Mouse (Mus musculus) intestine, embryonic 14.5 days (tissue): ENCODE results near the gene Lrrn3. TPM values are rescaled to one million over a fixed set of nuclear protein-coding genes. Genes with fewer than 3 reads are reported as not detected.

Experiments
- ATAC-seq: fragments of 200-750 bp; cut with Nextera tagmentation; replicated peaks from 2 replicates; pipeline ENCODE4 v1.8.0; 2017; ENCODE audit warnings: low read depth, moderate number of reproducible peaks, moderate TSS enrichment, moderate library complexity; ENCODE audit not compliant: low FRiP score, low TSS enrichment
- DNase-seq: peaks from one replicate; pipeline ENCODE4 v3.0.0-alpha.2; 2018; ENCODE audit warnings: low spot score
- H3K27ac ChIP-seq: fragments of 300-500 bp; sonication (generic); 2 replicates; pipeline ENCODE4 v1.5.1; 2014; ENCODE audit warnings: low read depth, mild to moderate bottlenecking, control low read depth
- H3K27me3 ChIP-seq: fragments of 300-500 bp; sonication (generic); replicated peaks from 2 replicates; pipeline ENCODE4 v1.6.1; 2014; ENCODE audit warnings: low read length, control low read depth; ENCODE audit not compliant: control insufficient read depth, insufficient read depth
- H3K36me3 ChIP-seq: fragments of 300-500 bp; sonication (generic); 2 replicates; pipeline ENCODE4 v1.6.1; 2014; ENCODE audit warnings: low read length, control low read depth; ENCODE audit not compliant: control insufficient read depth, insufficient read depth
- H3K4me1 ChIP-seq: fragments of 300-500 bp; sonication (generic); replicated peaks from 2 replicates; pipeline ENCODE4 v1.6.1; 2014; ENCODE audit warnings: low read length, control low read depth, mixed read lengths; ENCODE audit not compliant: control insufficient read depth, insufficient read depth
- H3K4me2 ChIP-seq: fragments of 300-500 bp; sonication (generic); 2 replicates; pipeline ENCODE4 v1.6.1; 2014; ENCODE audit warnings: low read length
- H3K4me3 ChIP-seq: fragments of 300-500 bp; sonication (generic); 2 replicates; pipeline ENCODE4 v1.5.1; 2014; ENCODE audit warnings: low read depth, low read length, control low read depth, mixed read lengths
- H3K9ac ChIP-seq: fragments of 300-500 bp; sonication (generic); 2 replicates; pipeline ENCODE4 v1.6.1; 2014; ENCODE audit warnings: mild to moderate bottlenecking, low read length
- H3K9me3 ChIP-seq: fragments of 300-500 bp; sonication (generic); 2 replicates; pipeline ENCODE4 v1.6.1; 2016; ENCODE audit warnings: low read length, control low read depth; ENCODE audit not compliant: control insufficient read depth
- WGBS: fragments of 180-500 bp; shearing (Covaris S2); extraction: QIAGEN DNeasy Blood & Tissue Kit; methylation state at CpG from one replicate; pipeline ENCODE4 v1.1.7; 2014; 5-methylcytosine and 5-hydroxymethylcytosine counted together
- polyA plus RNA-seq: library from polyadenylated mRNA; unstranded; fragments of >200 nt; fragmentation: Nextera tagmentation; extraction: Ambion mirVana; gene quantifications from 2 replicates; pipeline ENCODE4 v1.2.1, GENCODE M21; 2014

The Lrrn3 gene
- 14.3 and 17.7 TPM in 2 replicates for polyA plus RNA-seq

DNA sequence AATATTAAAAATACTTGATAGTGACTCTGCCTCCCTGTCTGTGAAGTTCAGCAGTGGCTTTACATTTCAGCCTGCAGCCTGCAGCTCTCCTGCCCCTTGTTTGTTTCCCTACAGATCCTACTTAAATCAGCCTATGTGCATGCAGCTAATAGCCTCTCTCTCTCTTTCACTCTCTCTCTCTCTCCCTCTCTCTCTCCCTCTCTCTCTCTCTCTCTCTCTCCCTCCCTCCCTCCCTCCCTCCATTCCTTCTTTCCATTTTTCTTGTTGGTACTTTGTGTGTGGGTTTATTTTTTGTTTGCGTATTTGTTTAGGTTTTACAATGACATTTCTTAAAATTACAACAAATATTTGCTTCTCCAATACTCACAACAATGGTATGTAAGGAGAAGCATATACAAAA, at the start of gene Lrrn3:
TSS of gene Lrrn3 (minus strand) at position 101 of the 400 bp plus-strand sequence.
- Histone ChIP-seq H3K4me2 (peak within 1 kb of the TSS; percentile 63), H3K9me3 (no peaks in the 10 kb centered on the region), H3K4me3 (peak within 1 kb of the TSS; percentile 41), H3K9ac (peak within 1 kb of the TSS; percentile 34), H3K27ac (peak within 1 kb of the TSS; percentile 38), H3K4me1 (peaks cover 7% of the 10 kb centered on the region), H3K27me3 (no peaks in the 10 kb centered on the region), H3K36me3 (no peaks in the 10 kb centered on the region)
- no peak for DNase-seq
- 100% methylated on average over 1 of the region's 1 CpGs for WGBS
- ATAC-seq: no peak

DNA sequence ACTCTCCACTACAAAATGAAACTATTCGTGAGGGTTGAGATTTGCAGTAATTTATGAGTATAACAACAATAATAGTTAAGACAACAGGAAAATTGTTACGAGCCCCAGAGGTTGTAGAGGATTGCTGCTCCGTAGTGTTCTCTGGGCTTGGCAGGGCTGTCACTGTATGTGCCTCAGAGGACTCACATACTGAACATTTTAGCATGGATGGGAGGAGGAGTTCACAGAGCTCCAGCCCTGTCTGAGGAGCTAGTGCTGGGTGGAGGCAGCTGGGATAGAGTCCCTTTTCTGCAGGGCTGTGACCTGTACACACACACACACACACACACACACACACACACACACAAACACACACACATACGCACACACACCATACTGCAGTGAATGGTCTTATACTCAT, 42.2 kb upstream of the Lrrn3 start:
- no peak for ATAC-seq
- H3K4me1 ChIP-seq: no peaks in the 10 kb centered on the region
- no peaks in the 10 kb centered on the region for H3K9me3 ChIP-seq
- H3K27ac ChIP-seq: no peak overlapping the region
- WGBS: 73% methylated on average over 4 of the region's 4 CpGs
- H3K4me3 ChIP-seq: no peak overlapping the region
- H3K27me3 ChIP-seq: no peaks in the 10 kb centered on the region
- H3K36me3 ChIP-seq: no peaks in the 10 kb centered on the region
- no peak overlapping the region for H3K4me2 ChIP-seq
- H3K9ac ChIP-seq: no peak overlapping the region
- no peak for DNase-seq

DNA sequence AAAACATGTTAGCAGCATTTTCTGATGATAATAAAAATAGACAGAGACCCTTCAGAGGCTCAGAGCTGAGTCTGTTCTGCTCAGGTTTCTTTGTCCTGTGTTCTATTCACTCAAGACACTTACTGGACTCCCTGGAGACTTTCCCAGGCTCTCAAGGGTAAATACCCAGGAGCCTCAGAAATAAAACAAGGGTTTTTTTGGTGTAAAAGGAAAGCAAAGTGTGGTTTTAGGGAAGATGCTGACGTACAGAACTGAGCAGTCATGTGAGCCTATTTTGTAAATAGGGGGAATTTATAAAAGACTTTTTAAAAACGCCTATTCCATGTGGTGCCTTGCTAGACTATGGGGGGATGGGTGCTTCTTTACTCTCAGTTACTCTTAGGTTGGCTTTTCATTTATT, 40.5 kb upstream of the Lrrn3 start:
- 72% methylated on average over 2 of the region's 2 CpGs for WGBS
- ATAC-seq (no peak), DNase-seq (no peak)
- Histone ChIP-seq H3K4me1 (no peaks in the 10 kb centered on the region), H3K27me3 (no peaks in the 10 kb centered on the region), H3K4me2 (no peak overlapping the region), H3K36me3 (no peaks in the 10 kb centered on the region), H3K4me3 (no peak overlapping the region), H3K9ac (no peak overlapping the region), H3K9me3 (no peaks in the 10 kb centered on the region), H3K27ac (no peak overlapping the region)

DNA sequence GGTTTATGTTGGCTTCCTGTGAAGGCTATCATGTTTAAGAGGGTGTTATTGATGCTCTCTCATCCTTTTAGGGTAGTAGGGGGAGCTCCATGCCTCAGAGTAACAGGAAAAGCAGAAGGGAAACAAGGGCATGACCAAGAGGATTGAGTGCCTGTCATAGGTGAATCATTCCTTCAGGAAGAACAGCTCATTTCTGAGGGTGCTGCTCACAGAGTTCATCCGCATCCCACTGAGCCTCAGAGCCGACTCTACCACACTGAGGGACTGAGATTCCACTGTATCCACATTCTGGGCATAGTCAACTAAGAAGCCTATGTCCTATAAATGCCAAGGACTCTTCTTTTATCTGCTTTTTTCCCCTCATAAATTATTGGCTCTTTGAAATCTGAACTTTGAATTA, 35.4 kb upstream of the Lrrn3 start:
- H3K9ac ChIP-seq: no peak overlapping the region
- H3K27ac ChIP-seq: no peak overlapping the region
- no peaks in the 10 kb centered on the region for H3K27me3 ChIP-seq
- DNase-seq (no peak), ATAC-seq (no peak)
- no peaks in the 10 kb centered on the region for H3K4me1 ChIP-seq
- no peaks in the 10 kb centered on the region for H3K9me3 ChIP-seq
- no peak overlapping the region for H3K4me3 ChIP-seq
- H3K36me3 ChIP-seq: no peaks in the 10 kb centered on the region
- WGBS: 88% methylated on average over 2 of the region's 2 CpGs
- H3K4me2 ChIP-seq: no peak overlapping the region

DNA sequence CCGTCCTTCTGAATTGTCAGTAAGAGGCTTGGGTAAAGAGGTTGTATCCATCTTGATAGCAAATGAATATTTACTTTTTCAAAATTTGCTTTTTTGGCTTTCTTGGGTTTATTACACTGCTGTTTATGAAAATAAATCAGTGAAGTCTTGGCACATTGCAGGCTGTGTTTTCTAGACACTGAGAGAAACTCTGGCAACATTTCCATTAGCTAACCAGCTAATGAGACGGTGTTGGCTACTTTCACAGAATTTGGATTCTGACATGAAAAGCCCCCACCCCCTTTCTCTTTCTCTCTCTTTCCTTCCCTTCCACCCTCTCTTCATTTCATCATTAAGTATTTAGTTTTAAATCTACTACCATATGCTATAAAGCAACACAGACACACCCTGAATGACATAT, 34.1 kb upstream of the Lrrn3 start:
- 71% methylated on average over 2 of the region's 2 CpGs for WGBS
- Histone ChIP-seq H3K27ac (no peak overlapping the region), H3K4me2 (no peak overlapping the region), H3K36me3 (no peaks in the 10 kb centered on the region), H3K9ac (no peak overlapping the region), H3K4me3 (no peak overlapping the region), H3K4me1 (no peaks in the 10 kb centered on the region), H3K9me3 (no peaks in the 10 kb centered on the region), H3K27me3 (no peaks in the 10 kb centered on the region)
- ATAC-seq (no peak), DNase-seq (no peak)

DNA sequence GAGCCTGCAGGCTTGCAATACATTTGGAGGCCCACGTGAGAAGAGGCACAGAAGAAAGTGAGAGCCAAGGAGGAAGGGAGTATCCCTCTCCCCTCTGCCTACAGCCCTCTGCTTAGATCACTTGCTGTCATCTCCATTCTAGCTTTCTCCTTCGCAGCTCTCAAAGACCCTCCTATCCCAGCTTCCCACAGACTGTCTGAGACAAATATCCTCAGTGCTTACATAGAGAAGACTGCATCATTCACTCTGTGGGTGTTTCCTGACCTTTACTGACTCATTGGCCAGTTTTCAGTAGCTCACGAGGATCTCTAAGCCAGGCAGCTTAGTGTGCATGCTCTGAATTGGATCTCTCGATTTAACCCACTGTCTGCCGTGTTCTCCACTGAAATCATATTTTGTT, 32.7 kb upstream of the Lrrn3 start:
- H3K27ac ChIP-seq: no peak overlapping the region
- no peak for ATAC-seq

DNA sequence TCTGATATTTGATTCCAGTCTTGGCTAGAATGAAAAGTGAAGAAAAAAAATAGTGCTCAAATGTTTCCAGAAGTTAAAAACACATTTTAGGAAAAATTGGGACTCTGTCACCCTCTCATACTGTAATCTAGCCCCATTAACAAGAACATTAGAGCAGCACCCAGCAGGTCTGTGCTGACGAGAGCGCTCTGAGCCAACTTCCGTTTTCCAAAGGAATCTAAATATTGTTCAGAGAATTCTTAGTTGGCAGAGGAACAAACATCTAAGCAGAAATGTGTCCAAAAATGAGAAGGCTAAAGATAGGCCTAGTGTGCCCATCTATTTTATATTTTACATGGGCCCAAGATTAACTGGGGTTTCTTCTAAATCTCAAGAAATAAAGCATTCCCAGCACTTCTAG, 24.4 kb upstream of the Lrrn3 start:
- Histone ChIP-seq H3K27me3 (no peaks in the 10 kb centered on the region), H3K4me3 (no peak overlapping the region), H3K36me3 (no peaks in the 10 kb centered on the region), H3K4me2 (no peak overlapping the region), H3K9ac (no peak overlapping the region), H3K9me3 (no peaks in the 10 kb centered on the region), H3K4me1 (no peaks in the 10 kb centered on the region), H3K27ac (no peak overlapping the region)
- no peak for DNase-seq
- WGBS: 88% methylated on average over 3 of the region's 3 CpGs
- ATAC-seq: no peak

More for the DNA sequence above, 32.7 kb upstream of the Lrrn3 start:
- H3K4me2 ChIP-seq: no peak overlapping the region
- no peaks in the 10 kb centered on the region for H3K9me3 ChIP-seq
- 61% methylated on average over 5 of the region's 5 CpGs for WGBS
- no peaks in the 10 kb centered on the region for H3K4me1 ChIP-seq
- H3K27me3 ChIP-seq: no peaks in the 10 kb centered on the region
- DNase-seq: no peak
- no peak overlapping the region for H3K9ac ChIP-seq
- H3K36me3 ChIP-seq: no peaks in the 10 kb centered on the region
- no peak overlapping the region for H3K4me3 ChIP-seq

DNA sequence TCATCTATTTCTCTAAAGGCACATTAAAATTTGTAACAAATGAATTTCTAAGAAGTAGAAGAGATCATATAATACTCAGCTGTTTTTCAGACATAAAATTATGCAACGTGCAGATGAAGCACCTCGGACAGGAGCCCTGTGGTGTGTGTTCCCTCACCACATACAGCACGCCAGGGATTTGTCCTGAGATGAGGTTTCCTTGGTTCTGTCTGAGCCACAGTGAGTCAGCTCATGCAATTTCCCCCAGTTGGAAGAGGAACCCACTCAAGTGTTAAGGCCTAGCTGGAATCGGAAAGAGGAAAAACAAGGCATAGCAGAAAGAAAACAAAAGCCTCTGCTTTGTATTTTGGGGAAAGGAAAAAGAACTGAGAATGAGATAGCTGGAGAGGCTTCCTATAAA, 22.4 kb upstream of the Lrrn3 start:
- Histone ChIP-seq H3K9me3 (no peaks in the 10 kb centered on the region), H3K4me1 (no peaks in the 10 kb centered on the region), H3K4me2 (no peak overlapping the region), H3K4me3 (no peak overlapping the region), H3K27me3 (no peaks in the 10 kb centered on the region), H3K27ac (no peak overlapping the region), H3K36me3 (no peaks in the 10 kb centered on the region), H3K9ac (no peak overlapping the region)
- DNase-seq (no peak), ATAC-seq (no peak)
- WGBS: 90% methylated on average over 4 of the region's 4 CpGs

DNA sequence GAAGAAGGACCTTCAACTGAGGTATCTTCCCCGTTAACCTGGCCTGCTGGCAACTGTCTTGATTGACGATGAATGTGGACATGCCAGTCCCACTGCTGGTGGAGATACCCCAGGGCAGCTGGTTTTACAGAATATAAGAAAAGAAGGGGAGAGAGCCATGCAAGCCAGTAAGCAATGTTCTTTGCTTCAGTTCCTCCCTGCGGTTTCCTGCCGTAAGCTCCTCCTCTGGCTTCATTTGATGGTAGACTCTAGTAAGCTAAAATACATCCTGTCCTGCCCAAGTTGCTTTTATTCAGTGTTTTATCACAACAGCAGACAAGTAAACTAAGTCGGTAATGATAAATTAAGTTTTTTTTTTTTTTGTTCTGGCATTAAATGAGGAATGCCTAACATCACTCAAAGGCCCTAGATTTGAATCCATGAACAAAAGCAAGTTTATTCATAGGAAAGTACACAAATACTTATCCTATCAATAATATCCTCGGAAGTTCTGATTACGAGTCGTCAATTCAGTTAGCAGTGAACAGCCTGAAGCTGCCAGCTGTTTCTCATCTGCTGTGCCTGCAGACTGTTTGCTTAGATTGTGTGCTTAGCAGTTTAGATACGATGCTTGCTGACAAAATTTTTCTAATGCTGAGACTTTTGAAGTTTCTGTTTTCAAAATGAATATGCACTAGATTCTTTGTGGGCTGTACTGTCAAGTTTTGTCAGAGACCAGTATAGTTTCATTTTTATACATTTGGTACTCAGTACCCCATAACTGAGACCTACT, 14.0 kb upstream of the Lrrn3 start:
- H3K36me3 ChIP-seq: no peaks in the 10 kb centered on the region
- DNase-seq: no peak
- no peaks in the 10 kb centered on the region for H3K9me3 ChIP-seq
- no peaks in the 10 kb centered on the region for H3K27me3 ChIP-seq
- no peak overlapping the region for H3K4me3 ChIP-seq
- H3K9ac ChIP-seq: no peak overlapping the region
- no peaks in the 10 kb centered on the region for H3K4me1 ChIP-seq
- no peak overlapping the region for H3K27ac ChIP-seq
- ATAC-seq: no peak
- peak overlapping the region; percentile 13; the same call in 1 of the 2 replicates for H3K4me2 ChIP-seq
- 45% methylated on average over 9 of the region's 9 CpGs for WGBS
